Mouse (Mus musculus): ENCODE data around the gene Dcpp3. TPM values are rescaled to one million over a fixed set of nuclear protein-coding genes. Genes with fewer than 3 reads are reported as not detected.
"Not testable (repeated sequence)": the region's sequence is repeated elsewhere in the genome, so short reads cannot be mapped to it uniquely, and the experiment has no call there.

Gene Dcpp3
- polyA plus RNA-seq (2015; fragmentation: Nextera tagmentation; extraction: Ambion mirVana), result 0.88 and 2.0 TPM in 2 replicates

GRCm38 (mm10) chr17:23917158-23917557, at the start of gene Dcpp3:
Dcpp3 (plus strand) TSS chr17:23917458.
- not testable (repeated sequence) for H3K9me3 ChIP-seq (ENCODE audit: control insufficient read depth, low read length); H3K36me3 ChIP-seq (ENCODE audit: control insufficient read depth, insufficient read depth, low read length); H3K9ac ChIP-seq (ENCODE audit: low read length); H3K27me3 ChIP-seq (ENCODE audit: control insufficient read depth, insufficient read depth, low read depth, low read length); H3K27ac ChIP-seq (ENCODE audit: low read length); H3K4me2 ChIP-seq (ENCODE audit: low read depth, low read length); H3K4me1 ChIP-seq (replicated peaks; ENCODE audit: control insufficient read depth, insufficient read depth, low read length); ATAC-seq (ENCODE audit: low read depth); H3K4me3 ChIP-seq (ENCODE audit: low read length)
- WGBS, result 40% methylated on average over 4 of the region's 4 CpGs

- Histone ChIP-seq H3K9me3 (ENCODE audit: control insufficient read depth, low read length) (no peaks in the 10 kb centered on the region), H3K9ac (ENCODE audit: low read length) (no peak within 1 kb of the TSS), H3K4me3 (ENCODE audit: low read length) (no peak within 1 kb of the TSS), H3K27me3 (ENCODE audit: control insufficient read depth, insufficient read depth, low read depth, low read length) (no peaks in the 10 kb centered on the region), H3K27ac (ENCODE audit: low read length) (no peak within 1 kb of the TSS), H3K4me2 (ENCODE audit: low read depth, low read length) (no peak within 1 kb of the TSS), H3K4me1 (replicated peaks; ENCODE audit: control insufficient read depth, insufficient read depth, low read length) (no peaks in the 10 kb centered on the region), H3K36me3 (ENCODE audit: control insufficient read depth, insufficient read depth, low read length) (no peaks in the 10 kb centered on the region)
- 86% methylated on average over 15 of the region's 15 CpGs for WGBS
- ATAC-seq (ENCODE audit: low read depth), result no peak
Observed at GRCm38 (mm10) chr17:23867756-23868155, 49.5 kb upstream of the Dcpp3 start, which contains the start of gene Prss21. Prss21 (plus strand) TSS chr17:23868056.

GRCm38 (mm10) chr17:23868513-23868912, 48.7 kb upstream of the Dcpp3 start:
- Histone ChIP-seq H3K4me3 (ENCODE audit: low read length) (no peak overlapping the region), H3K9me3 (ENCODE audit: control insufficient read depth, low read length) (no peaks in the 10 kb centered on the region), H3K36me3 (ENCODE audit: control insufficient read depth, insufficient read depth, low read length) (no peaks in the 10 kb centered on the region), H3K27me3 (ENCODE audit: control insufficient read depth, insufficient read depth, low read depth, low read length) (no peaks in the 10 kb centered on the region), H3K9ac (ENCODE audit: low read length) (no peak overlapping the region), H3K4me2 (ENCODE audit: low read depth, low read length) (no peak overlapping the region), H3K27ac (ENCODE audit: low read length) (no peak overlapping the region), H3K4me1 (replicated peaks; ENCODE audit: control insufficient read depth, insufficient read depth, low read length) (no peaks in the 10 kb centered on the region)
- WGBS, result 84% methylated on average over 11 of the region's 11 CpGs
- ATAC-seq (ENCODE audit: low read depth), result no peak

GRCm38 (mm10) chr17:23873884-23874856, 43.1 kb upstream of the Dcpp3 start:
- WGBS, result 30% methylated on average over 8 of the region's 8 CpGs
- H3K4me3 ChIP-seq (ENCODE audit: low read length), result no peak overlapping the region
- no peaks in the 10 kb centered on the region for H3K36me3 ChIP-seq (ENCODE audit: control insufficient read depth, insufficient read depth, low read length)
- H3K4me2 ChIP-seq (ENCODE audit: low read depth, low read length), result no peak overlapping the region
- H3K9me3 ChIP-seq (ENCODE audit: control insufficient read depth, low read length), result no peaks in the 10 kb centered on the region
- peak; percentile 73 for ATAC-seq (ENCODE audit: low read depth)
- no peak overlapping the region for H3K9ac ChIP-seq (ENCODE audit: low read length)
- H3K27ac ChIP-seq (ENCODE audit: low read length), result no peak overlapping the region
- no peaks in the 10 kb centered on the region; the same call in 1 of the 2 replicates for H3K4me1 ChIP-seq (replicated peaks; ENCODE audit: control insufficient read depth, insufficient read depth, low read length)
- H3K27me3 ChIP-seq (ENCODE audit: control insufficient read depth, insufficient read depth, low read depth, low read length), result no peaks in the 10 kb centered on the region

- Histone ChIP-seq H3K9ac (ENCODE audit: low read length) (no peak overlapping the region), H3K36me3 (ENCODE audit: control insufficient read depth, insufficient read depth, low read length) (no peaks in the 10 kb centered on the region), H3K4me3 (ENCODE audit: low read length) (no peak overlapping the region), H3K9me3 (ENCODE audit: control insufficient read depth, low read length) (no peaks in the 10 kb centered on the region), H3K27ac (ENCODE audit: low read length) (no peak overlapping the region), H3K4me1 (replicated peaks; ENCODE audit: control insufficient read depth, insufficient read depth, low read length) (no peaks in the 10 kb centered on the region; the same call in 1 of the 2 replicates), H3K4me2 (ENCODE audit: low read depth, low read length) (no peak overlapping the region), H3K27me3 (ENCODE audit: control insufficient read depth, insufficient read depth, low read depth, low read length) (no peaks in the 10 kb centered on the region)
- no peak for ATAC-seq (ENCODE audit: low read depth)
- WGBS, result 39% methylated on average over 3 of the region's 3 CpGs
Observed at GRCm38 (mm10) chr17:23876741-23877140, 40.5 kb upstream of the Dcpp3 start.

- Histone ChIP-seq H3K9ac (ENCODE audit: low read length) (no peak overlapping the region), H3K4me2 (ENCODE audit: low read depth, low read length) (no peak overlapping the region), H3K27ac (ENCODE audit: low read length) (no peak overlapping the region), H3K4me3 (ENCODE audit: low read length) (no peak overlapping the region), H3K27me3 (ENCODE audit: control insufficient read depth, insufficient read depth, low read depth, low read length) (no peaks in the 10 kb centered on the region), H3K36me3 (ENCODE audit: control insufficient read depth, insufficient read depth, low read length) (no peaks in the 10 kb centered on the region), H3K9me3 (ENCODE audit: control insufficient read depth, low read length) (no peaks in the 10 kb centered on the region), H3K4me1 (replicated peaks; ENCODE audit: control insufficient read depth, insufficient read depth, low read length) (no peaks in the 10 kb centered on the region; the same call in 1 of the 2 replicates)
- 64% methylated on average over 2 of the region's 2 CpGs for WGBS
- no peak for ATAC-seq (ENCODE audit: low read depth)
Observed at GRCm38 (mm10) chr17:23877166-23877565, 40.1 kb upstream of the Dcpp3 start.

- H3K9me3 ChIP-seq (ENCODE audit: control insufficient read depth, low read length); H3K4me3 ChIP-seq (ENCODE audit: low read length); H3K27ac ChIP-seq (ENCODE audit: low read length); H3K4me1 ChIP-seq (replicated peaks; ENCODE audit: control insufficient read depth, insufficient read depth, low read length); ATAC-seq (ENCODE audit: low read depth); H3K27me3 ChIP-seq (ENCODE audit: control insufficient read depth, insufficient read depth, low read depth, low read length); H3K4me2 ChIP-seq (ENCODE audit: low read depth, low read length); H3K9ac ChIP-seq (ENCODE audit: low read length); H3K36me3 ChIP-seq (ENCODE audit: control insufficient read depth, insufficient read depth, low read length): not testable (repeated sequence)
- WGBS, result 32% methylated on average over 4 of the region's 4 CpGs
Observed at GRCm38 (mm10) chr17:23880576-23880975, 36.7 kb upstream of the Dcpp3 start, which contains the start of the genes Dcpp1 and Dcpp2. Dcpp1 (plus strand) TSS chr17:23880876. Dcpp2 (plus strand) TSS chr17:23880880.

- H3K9me3 ChIP-seq (ENCODE audit: control insufficient read depth, low read length), result no peaks in the 10 kb centered on the region
- H3K27ac ChIP-seq (ENCODE audit: low read length), result peak overlapping the region; percentile 98
- H3K36me3 ChIP-seq (ENCODE audit: control insufficient read depth, insufficient read depth, low read length), result no peaks in the 10 kb centered on the region
- under 1% methylated on average over 29 of the region's 29 CpGs for WGBS
- peak; percentile 99 for ATAC-seq (ENCODE audit: low read depth)
- peak overlapping the region; percentile 83 for H3K9ac ChIP-seq (ENCODE audit: low read length)
- peaks cover 8% of the 10 kb centered on the region for H3K4me1 ChIP-seq (replicated peaks; ENCODE audit: control insufficient read depth, insufficient read depth, low read length)
- H3K4me3 ChIP-seq (ENCODE audit: low read length), result peak overlapping the region; percentile 66
- H3K4me2 ChIP-seq (ENCODE audit: low read depth, low read length), result peak overlapping the region; percentile 97
- H3K27me3 ChIP-seq (ENCODE audit: control insufficient read depth, insufficient read depth, low read depth, low read length), result no peaks in the 10 kb centered on the region
Observed at GRCm38 (mm10) chr17:23924531-23925007, 7.3 kb downstream of the Dcpp3 start.

- Histone ChIP-seq H3K9me3 (ENCODE audit: control insufficient read depth, low read length) (no peaks in the 10 kb centered on the region), H3K27me3 (ENCODE audit: control insufficient read depth, insufficient read depth, low read depth, low read length) (no peaks in the 10 kb centered on the region), H3K4me3 (ENCODE audit: low read length) (peak overlapping the region; percentile 66), H3K9ac (ENCODE audit: low read length) (peak overlapping the region; percentile 83), H3K36me3 (ENCODE audit: control insufficient read depth, insufficient read depth, low read length) (no peaks in the 10 kb centered on the region), H3K4me1 (replicated peaks; ENCODE audit: control insufficient read depth, insufficient read depth, low read length) (peaks cover 8% of the 10 kb centered on the region), H3K4me2 (ENCODE audit: low read depth, low read length) (peak overlapping the region; percentile 97), H3K27ac (ENCODE audit: low read length) (peak overlapping the region; percentile 98)
- ATAC-seq (ENCODE audit: low read depth), result peak; percentile 86
- under 1% methylated on average over 14 of the region's 14 CpGs for WGBS
Observed at GRCm38 (mm10) chr17:23925090-23925493, 7.8 kb downstream of the Dcpp3 start.
